Mouse (Mus musculus) ES-E14 (cell line): ENCODE results near the gene Rufy4.

ENCODE experiments used
- MAFK ChIP-seq: IDR thresholded peaks from 2 replicates; pipeline ENCODE4 v1.6.1; 2014; ENCODE audit warnings: mild to moderate bottlenecking, low read depth, low read length, inconsistent platforms; ENCODE audit not compliant: insufficient read depth
- ZC3H11A ChIP-seq: IDR thresholded peaks from 2 replicates; pipeline ENCODE4 v1.6.1; 2012; ENCODE audit warnings: low read depth, mild to moderate bottlenecking, inconsistent platforms, low read length, borderline replicate concordance

- TF ChIP-seq MAFK (no peak), ZC3H11A (no peak)
Measured at GRCm38 (mm10) chr1:74099001-74099435, 26.3 kb upstream of the Rufy4 start.
